Mouse (Mus musculus) liver, embryonic 14.5 days (tissue): Measurements from ENCODE around the gene Mnd1. TPM values are rescaled to one million over a fixed set of nuclear protein-coding genes. Genes with fewer than 3 reads are reported as not detected.

Experiments
- ATAC-seq: fragments of 200-750 bp; cut with Nextera tagmentation; 2 replicates; pipeline ENCODE4 v1.8.0; 2017; ENCODE audit warnings: moderate number of reproducible peaks, mild to moderate bottlenecking, moderate library complexity; ENCODE audit not compliant: insufficient read depth
- DNase-seq, 3 experiments: peaks; one replicate each; pipeline ENCODE4 v3.0.0-alpha.2; 2012 to 2013; ENCODE audit warnings: low read depth in 3 of 3, low spot score in 3 of 3
- H3K27ac ChIP-seq: fragments of 300-500 bp; sonication (generic); 2 replicates; pipeline ENCODE4 v1.5.1; 2014; ENCODE audit warnings: moderate library complexity, mild to moderate bottlenecking, control low read depth, inconsistent platforms
- H3K27me3 ChIP-seq: fragments of 300-500 bp; sonication (generic); 2 replicates; pipeline ENCODE4 v1.6.1; 2014; ENCODE audit warnings: mild to moderate bottlenecking, low read length, moderate library complexity; ENCODE audit not compliant: control insufficient read depth, insufficient read depth
- H3K36me3 ChIP-seq: fragments of 300-500 bp; sonication (generic); replicated peaks from 2 replicates; pipeline ENCODE4 v1.6.1; 2014; ENCODE audit warnings: low read depth; ENCODE audit not compliant: control insufficient read depth, insufficient read depth
- H3K4me1 ChIP-seq, 2 experiments: fragments of 200-500 bp in 1 of 2; fragments of 300-500 bp in 1 of 2; sonication (generic) in 1 of 2; replicated peaks; 2 replicates each; pipeline ENCODE4 v1.6.1; 2012 to 2014; ENCODE audit warnings: antibody characterized with exemption in 1 of 2, inconsistent platforms in 1 of 2, low read length in 1 of 2; ENCODE audit not compliant: control insufficient read depth in 2 of 2, insufficient read depth in 2 of 2
- H3K4me2 ChIP-seq: fragments of 300-500 bp; sonication (generic); 2 replicates; pipeline ENCODE4 v1.6.1; 2014; ENCODE audit warnings: low read depth, mild to moderate bottlenecking, control low read depth, moderate library complexity
- H3K4me3 ChIP-seq, 2 experiments: fragments of 200-500 bp in 1 of 2; fragments of 300-500 bp in 1 of 2; sonication (generic) in 1 of 2; 2 replicates each; pipeline ENCODE4 v1.5.1; 2012 to 2014; ENCODE audit warnings: low read depth in 2 of 2, low read length in 2 of 2, mild to moderate bottlenecking in 2 of 2, control low read depth in 1 of 2, inconsistent platforms in 1 of 2, moderate library complexity in 1 of 2; ENCODE audit not compliant: insufficient read depth in 1 of 2
- H3K9ac ChIP-seq: fragments of 300-500 bp; sonication (generic); replicated peaks from 2 replicates; pipeline ENCODE4 v1.6.1; 2014; ENCODE audit warnings: mild to moderate bottlenecking, control low read depth, moderate library complexity
- H3K9me3 ChIP-seq: fragments of 300-500 bp; sonication (generic); 2 replicates; pipeline ENCODE4 v1.6.1; 2016; ENCODE audit warnings: low read length, mixed read lengths; ENCODE audit not compliant: control insufficient read depth
- CTCF ChIP-seq: IDR thresholded peaks from 2 replicates; pipeline ENCODE4 v1.5.1; 2016; ENCODE audit warnings: antibody characterized with exemption, low read depth, control low read depth
- EP300 ChIP-seq: IDR thresholded peaks from 2 replicates; pipeline ENCODE4 v1.6.1; 2016; ENCODE audit warnings: antibody characterized with exemption, low read depth
- WGBS: fragments of 180-500 bp; shearing (Covaris S2); extraction: QIAGEN DNeasy Blood & Tissue Kit; methylation state at CpG from one replicate; pipeline ENCODE4 v1.1.7; 2014; ENCODE audit not compliant: insufficient replicate concordance; 5-methylcytosine and 5-hydroxymethylcytosine counted together
- polyA plus RNA-seq, 2 experiments: library from polyadenylated mRNA; depleted of rRNA in 1 of 2; stranded (reverse) in 1 of 2; unstranded in 1 of 2; fragments of >200 nt; fragmentation: Nextera tagmentation in 1 of 2; extraction: Ambion mirVana in 1 of 2; gene quantifications; 2 replicates each; pipeline versions ENCODE4 v1.2.1 to v1.2.3; 2012 to 2014

The Mnd1 gene
- 2.1 and 6.2 TPM in 2 replicates for polyA plus RNA-seq (2012; rRNA removed)
- 6.2 and 8.5 TPM in 2 replicates for polyA plus RNA-seq (2014; fragmentation: Nextera tagmentation; extraction: Ambion mirVana)

DNA sequence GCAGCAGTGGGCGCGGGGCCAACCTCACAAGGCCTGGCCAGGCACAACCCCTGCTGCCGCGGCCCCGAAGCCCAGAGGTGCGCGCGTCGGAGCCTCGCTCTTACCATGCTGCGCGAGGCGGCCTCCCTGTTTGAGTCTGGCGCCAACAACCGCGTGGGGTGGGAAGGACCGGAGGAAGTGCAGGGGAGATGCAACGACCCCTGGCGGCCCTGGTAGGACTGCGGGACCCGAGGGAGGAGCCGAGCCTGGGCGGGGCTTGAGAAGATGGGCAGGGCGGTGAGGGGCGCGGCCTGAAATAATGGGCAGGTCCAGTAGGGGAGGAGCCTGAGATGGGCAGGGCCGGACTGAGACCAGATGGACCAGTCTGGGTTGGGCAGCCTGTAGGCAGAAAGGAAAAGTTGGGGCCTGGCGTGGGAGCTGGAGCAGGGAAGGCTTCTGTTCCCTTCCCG, at the start of gene Mnd1:
Gene Mnd1, minus strand, starts transcription at position 229 of the 449 bp plus-strand sequence.
- Histone ChIP-seq H3K9me3 (no peaks in the 10 kb centered on the region), H3K36me3 (no peaks in the 10 kb centered on the region), H3K27ac (peak within 1 kb of the TSS; percentile 79), H3K9ac (peak within 1 kb of the TSS; percentile 84), H3K27me3 (no peaks in the 10 kb centered on the region), H3K4me3 (peak within 1 kb of the TSS; percentile 55 to 75), H3K4me1 (peaks cover 6 to 9% of the 10 kb centered on the region in 2 experiments), H3K4me2 (peak within 1 kb of the TSS; percentile 98)
- WGBS: under 1% methylated on average over 29 of the region's 29 CpGs
- TF ChIP-seq CTCF (peak; percentile 98), EP300 (no peak)
- DNase-seq (peak; percentile 93), ATAC-seq (peak; percentile 96)

DNA sequence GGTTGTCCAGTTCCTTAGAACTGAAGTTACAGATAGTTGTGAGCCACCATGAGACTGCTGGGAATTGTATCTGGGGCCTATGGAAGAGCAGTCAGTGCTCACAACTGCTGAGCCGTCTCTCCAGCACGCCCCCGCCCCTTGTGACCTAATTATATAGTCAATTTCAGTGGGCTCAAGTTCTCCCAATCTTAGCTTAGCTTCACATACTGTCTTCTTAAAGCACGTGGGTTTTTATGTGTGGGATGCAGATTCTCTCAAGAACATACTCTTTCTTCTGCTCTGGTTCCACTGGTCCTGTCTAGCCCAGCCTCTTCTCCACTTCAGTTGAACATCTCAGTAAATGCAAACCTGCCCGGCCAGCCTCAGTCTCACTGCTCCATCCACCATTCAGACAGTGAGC, 49.1 kb upstream of the Mnd1 start:
- TF ChIP-seq EP300 (no peak), CTCF (no peak)
- Histone ChIP-seq H3K36me3 (no peaks in the 10 kb centered on the region), H3K9ac (no peak overlapping the region), H3K4me2 (no peak overlapping the region), H3K27ac (no peak overlapping the region), H3K27me3 (no peaks in the 10 kb centered on the region), H3K4me3 (no peak overlapping the region), H3K9me3 (no peaks in the 10 kb centered on the region), H3K4me1 (no peaks in the 10 kb centered on the region)
- DNase-seq (no peak), ATAC-seq (no peak)
- 63% methylated on average over 5 of the region's 5 CpGs for WGBS

DNA sequence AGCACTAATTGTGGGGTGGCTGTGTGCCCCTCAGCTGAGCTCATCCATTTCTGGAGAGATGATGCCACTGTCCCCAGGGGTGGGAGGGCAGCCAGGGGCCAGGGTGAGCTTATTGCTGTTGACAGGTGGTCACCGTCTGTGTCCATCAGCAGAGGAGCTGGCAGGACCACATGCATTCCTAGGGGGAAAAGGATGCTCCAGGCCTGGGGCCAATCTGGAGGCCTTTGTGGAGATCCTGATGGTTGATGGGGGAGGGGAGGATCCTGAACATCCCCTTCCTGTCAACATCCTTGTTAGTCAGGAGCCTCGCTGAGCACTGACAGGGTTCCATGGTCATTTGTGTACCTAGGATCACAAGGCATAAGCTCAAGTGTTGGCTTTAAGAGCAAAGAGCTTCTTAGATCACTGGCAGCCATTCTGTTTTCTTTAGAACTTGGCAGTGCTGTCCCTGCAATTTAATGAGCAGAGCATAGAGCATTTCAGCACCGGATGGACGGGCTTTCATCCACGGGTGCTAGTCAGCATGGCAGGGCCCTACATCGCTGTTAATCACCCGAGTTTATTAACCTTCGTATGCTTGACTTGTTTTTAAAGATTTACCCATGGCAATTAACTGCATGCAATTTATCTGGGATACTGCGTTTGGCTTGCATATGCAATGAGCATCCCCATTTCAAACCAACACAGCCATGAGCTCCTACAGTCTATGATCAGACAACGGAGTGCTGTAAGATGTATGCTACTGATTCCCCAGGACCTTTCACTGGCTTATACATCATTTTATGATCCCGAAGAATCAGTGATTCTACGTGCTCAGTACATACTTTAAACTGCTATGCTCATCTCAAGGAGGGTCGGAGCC, 45.2 kb upstream of the Mnd1 start:
- Histone ChIP-seq H3K27ac (no peak overlapping the region), H3K4me1 (no peaks in the 10 kb centered on the region), H3K27me3 (no peaks in the 10 kb centered on the region), H3K4me3 (no peak overlapping the region), H3K4me2 (no peak overlapping the region), H3K36me3 (no peaks in the 10 kb centered on the region), H3K9me3 (no peaks in the 10 kb centered on the region), H3K9ac (no peak overlapping the region)
- DNase-seq (no peak), ATAC-seq (no peak)
- no peak for TF ChIP-seq EP300
- TF ChIP-seq CTCF: no peak
- WGBS: 71% methylated on average over 13 of the region's 13 CpGs

DNA sequence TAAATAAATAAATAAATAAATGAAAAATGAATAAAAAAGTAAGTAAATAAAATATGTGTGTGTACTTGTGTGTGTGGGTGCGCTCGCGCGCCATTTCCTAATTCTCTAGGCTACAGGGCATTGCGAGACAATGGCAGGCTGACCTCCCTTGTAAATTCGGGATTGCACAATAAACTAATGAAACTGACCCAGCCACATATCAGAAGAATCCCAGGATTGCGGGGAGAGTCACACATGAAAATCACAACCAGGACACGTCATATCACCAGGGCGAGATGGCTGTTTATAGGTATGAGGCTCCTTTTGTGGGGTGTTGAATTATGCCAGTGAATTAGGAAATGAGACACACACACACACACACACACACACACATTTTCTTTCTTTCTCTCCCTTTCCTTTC, 43.9 kb upstream of the Mnd1 start:
- Histone ChIP-seq H3K27ac (no peak overlapping the region), H3K4me1 (no peaks in the 10 kb centered on the region), H3K36me3 (no peaks in the 10 kb centered on the region), H3K9ac (no peak overlapping the region), H3K9me3 (no peaks in the 10 kb centered on the region), H3K27me3 (no peaks in the 10 kb centered on the region), H3K4me2 (no peak overlapping the region), H3K4me3 (no peak overlapping the region)
- 77% methylated on average over 9 of the region's 9 CpGs for WGBS
- TF ChIP-seq CTCF (no peak), EP300 (no peak)
- ATAC-seq (no peak), DNase-seq (no peak)

DNA sequence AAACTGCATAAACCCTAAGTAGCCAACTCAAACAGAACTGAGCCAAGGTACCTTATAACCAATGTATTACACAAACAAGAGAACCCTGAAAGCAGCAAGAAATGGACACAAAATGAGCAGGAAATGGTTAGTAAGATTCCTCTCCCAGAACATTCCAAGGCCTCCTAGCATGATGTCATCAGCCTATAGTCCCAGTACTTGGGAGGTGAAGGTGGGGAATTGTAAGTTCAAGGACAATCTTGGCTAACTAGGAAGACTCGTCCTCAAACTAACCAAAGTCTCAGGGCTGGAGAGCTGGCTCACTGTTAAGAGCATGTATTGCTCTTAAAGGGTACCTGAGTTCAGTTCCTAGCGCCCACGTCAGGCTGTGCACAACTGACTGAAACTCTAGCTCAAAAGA, 42.6 kb upstream of the Mnd1 start:
- Histone ChIP-seq H3K4me1 (no peaks in the 10 kb centered on the region), H3K9ac (no peak overlapping the region), H3K9me3 (no peaks in the 10 kb centered on the region), H3K27ac (no peak overlapping the region), H3K27me3 (no peaks in the 10 kb centered on the region), H3K4me2 (no peak overlapping the region), H3K36me3 (no peaks in the 10 kb centered on the region), H3K4me3 (no peak overlapping the region)
- no peak for ATAC-seq
- WGBS: 61% methylated on average over 3 of the region's 3 CpGs
- DNase-seq: no peak
- TF ChIP-seq CTCF: no peak
- no peak for TF ChIP-seq EP300
